Mouse (Mus musculus): ENCODE measurements at regions not wholly inside any gene's neighbourhood (a gene's known extent, or its start where the extent isn't known, plus 50 kb on each side); places are given as distances from the start of the nearest gene placed in this dataset.

GRCm38 (mm10) chr10:42094274-42095000, 76.2 kb upstream of the Armc2 start:
- no peak for DNase-seq (ENCODE audit: low read depth, low spot score)

- DNase-seq (ENCODE audit: low read depth, low spot score) = no peak
Observed at GRCm38 (mm10) chr10:42093176-42093759, 75.0 kb upstream of the Armc2 start.

GRCm38 (mm10) chr10:42092500-42092899, 74.3 kb upstream of the Armc2 start:
- DNase-seq (ENCODE audit: low read depth, low spot score) = no peak

- DNase-seq (ENCODE audit: low read depth, low spot score) = no peak
Observed at GRCm38 (mm10) chr10:42091546-42092168, 73.4 kb upstream of the Armc2 start.

GRCm38 (mm10) chr10:42090806-42091205, 72.6 kb upstream of the Armc2 start:
- no peak for DNase-seq (ENCODE audit: low read depth, low spot score)

GRCm38 (mm10) chr10:42090147-42090546, 71.9 kb upstream of the Armc2 start:
- no peak for DNase-seq (ENCODE audit: low read depth, low spot score)

GRCm38 (mm10) chr10:42089686-42090085, 71.4 kb upstream of the Armc2 start:
- no peak for DNase-seq (ENCODE audit: low read depth, low spot score)

GRCm38 (mm10) chr10:42089235-42089625, 71.0 kb upstream of the Armc2 start:
- no peak for DNase-seq (ENCODE audit: low read depth, low spot score)

GRCm38 (mm10) chr10:42088570-42089234, 70.5 kb upstream of the Armc2 start:
- DNase-seq (ENCODE audit: low read depth, low spot score) = no peak

GRCm38 (mm10) chr10:42087906-42088305, 69.7 kb upstream of the Armc2 start:
- no peak for DNase-seq (ENCODE audit: low read depth, low spot score)

GRCm38 (mm10) chr10:42086691-42087090, 68.4 kb upstream of the Armc2 start:
- no peak for DNase-seq (ENCODE audit: low read depth, low spot score)

- DNase-seq (ENCODE audit: low read depth, low spot score) = no peak
Observed at GRCm38 (mm10) chr10:42085295-42085694, 67.1 kb upstream of the Armc2 start.

- DNase-seq (ENCODE audit: low read depth, low spot score) = no peak
Observed at GRCm38 (mm10) chr10:42082227-42082840, 64.1 kb upstream of the Armc2 start.

- no peak for DNase-seq (ENCODE audit: low read depth, low spot score)
Observed at GRCm38 (mm10) chr10:42079775-42080174, 61.5 kb upstream of the Armc2 start.

- no peak for DNase-seq (ENCODE audit: low read depth, low spot score)
Observed at GRCm38 (mm10) chr10:42076711-42077110, 58.5 kb upstream of the Armc2 start.

- DNase-seq (ENCODE audit: low read depth, low spot score) = no peak
Observed at GRCm38 (mm10) chr10:42075545-42075944, 57.3 kb upstream of the Armc2 start.

- no peak for DNase-seq (ENCODE audit: low read depth, low spot score)
Observed at GRCm38 (mm10) chr10:42072758-42073157, 54.5 kb upstream of the Armc2 start.

GRCm38 (mm10) chr10:42072131-42072530, 53.9 kb upstream of the Armc2 start:
- no peak for DNase-seq (ENCODE audit: low read depth, low spot score)

- no peak for DNase-seq (ENCODE audit: low read depth, low spot score)
Observed at GRCm38 (mm10) chr10:42071404-42072024, 53.3 kb upstream of the Armc2 start.

- DNase-seq (ENCODE audit: low read depth, low spot score) = no peak
Observed at GRCm38 (mm10) chr10:42070611-42071403, 52.6 kb upstream of the Armc2 start.

GRCm38 (mm10) chr10:42069751-42070150, 51.5 kb upstream of the Armc2 start:
- DNase-seq (ENCODE audit: low read depth, low spot score) = no peak

Measured in mesoderm, embryonic 11.5 days (tissue).